Mouse (Mus musculus): ENCODE results near the gene Styx.
"Not testable (repeated sequence)": the region's sequence is repeated elsewhere in the genome, so short reads cannot be mapped to it uniquely, and the experiment has no call there.

- not testable (repeated sequence) for TF ChIP-seq GATA1, TAL1 (IDR thresholded peaks at IDR 0.05; ENCODE audit: low read length)
These were observed 115.5 kb downstream of the Styx start for GRCm38 (mm10) chr14:45466371-45466770.
